Mouse (Mus musculus) neutrophil, adult 83 days (primary cell): Measurements from ENCODE around the gene Olfr30. TPM values are rescaled to one million over a fixed set of nuclear protein-coding genes. Genes with fewer than 3 reads are reported as not detected.

Experiments
- total RNA-seq, 2 experiments: library from RNA; stranded (reverse); gene quantifications; one replicate each; pipeline ENCODE4 v1.2.4; 2023

Olfr30 gene
- total RNA-seq = not detected

GRCm38 (mm10) chr11:58462170-58462569, at the start of gene Olfr30:
TSS of gene Olfr30 (minus strand) at chr11:58462270.

GRCm38 (mm10) chr11:58502472-58502871, 40.4 kb upstream of the Olfr30 start, which contains the start of gene Olfr331:
TSS of gene Olfr331 (minus strand) at chr11:58502572.

GRCm38 (mm10) chr11:58492455-58492854, 30.4 kb upstream of the Olfr30 start, which contains the start of gene Olfr332:
TSS of gene Olfr332 (minus strand) at chr11:58492555.

GRCm38 (mm10) chr11:58452759-58453158, 9.3 kb downstream of the Olfr30 start, which contains the start of gene Lypd9:
TSS of gene Lypd9 (minus strand) at chr11:58452923.

DNA sequence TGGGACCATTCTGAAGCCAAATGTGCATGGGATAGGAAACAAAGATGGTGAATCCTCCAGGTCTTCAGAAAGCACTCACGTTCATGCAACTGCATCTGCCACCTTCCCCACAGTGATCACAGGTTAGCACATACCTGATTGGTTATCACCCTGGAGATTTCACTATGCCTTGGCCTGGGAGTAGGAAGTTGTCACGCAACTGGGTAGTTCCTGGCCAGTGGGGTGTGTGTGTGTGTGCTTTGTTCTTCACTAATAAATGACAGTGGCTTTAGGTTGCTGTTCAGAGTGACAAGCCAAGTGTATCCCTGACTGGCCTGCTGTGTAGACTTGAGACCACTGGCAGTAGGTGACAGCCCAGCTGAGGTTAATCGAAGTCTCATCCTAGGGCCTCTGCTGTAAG, 29.8 kb downstream of the Olfr30 start, which contains the start of gene Gm12253:
TSS of gene Gm12253 (plus strand) at position 301 of the 400 bp plus-strand sequence.

DNA sequence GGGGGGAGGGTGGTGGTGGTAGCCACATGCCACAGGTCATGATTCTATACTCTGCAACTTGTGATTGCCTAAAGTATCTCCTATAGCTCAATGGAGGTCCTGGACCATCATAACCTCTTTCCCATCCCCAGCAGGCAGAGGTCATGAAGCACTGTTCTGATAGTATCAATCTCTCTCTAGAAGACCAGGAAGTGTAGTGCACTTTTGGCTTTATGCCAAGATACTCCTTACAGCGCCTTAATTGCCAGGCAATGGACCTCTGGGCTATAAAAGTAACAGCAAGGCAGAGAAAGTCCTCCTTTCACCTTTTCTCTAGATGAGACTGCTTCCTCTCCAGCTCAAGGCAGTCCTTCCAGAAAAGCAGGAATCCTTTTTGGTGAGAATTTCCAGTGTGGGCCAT, 41.3 kb downstream of the Olfr30 start, which contains the start of gene 1810065E05Rik:
TSS of gene 1810065E05Rik (plus strand) at position 297 of the 400 bp plus-strand sequence.

Other genes starting within 250 kb of the Olfr30 start
- gene 4930438A08Rik, start 187.5 kb downstream of the Olfr30 start, total RNA-seq = 10 to 100 TPM; 79.6 to 89.9 TPM
- 10 to 100 TPM; 11.9 to 17.1 TPM for gene Zfp692, start 155.2 kb downstream of the Olfr30 start, total RNA-seq
- 10 to 100 TPM; 24.5 to 25.0 TPM for gene Zfp672, start 131.9 kb downstream of the Olfr30 start, total RNA-seq
- gene Sh3bp5l, start 131.5 kb downstream of the Olfr30 start, total RNA-seq = 10 to 100 TPM; 22.2 to 28.4 TPM
- not detected for gene Lypd8, start 83.2 kb downstream of the Olfr30 start, total RNA-seq
- not detected for gene 1810065E05Rik, start 41.2 kb downstream of the Olfr30 start, total RNA-seq
- not detected for gene Gm12253, start 29.7 kb downstream of the Olfr30 start, total RNA-seq
- gene Lypd9, start 9.3 kb downstream of the Olfr30 start, total RNA-seq = not detected
- gene Olfr332, start 30.3 kb upstream of the Olfr30 start, total RNA-seq = not detected
- gene Olfr331, start 40.3 kb upstream of the Olfr30 start, total RNA-seq = not detected
- gene Olfr330, start 72.6 kb upstream of the Olfr30 start, total RNA-seq = not detected
- gene Olfr329-ps, start 84.2 kb upstream of the Olfr30 start, total RNA-seq = not detected
- under 1 TPM in 1 of 2 experiments, not detected in 1; 0.15 TPM for gene Olfr328, start 93.4 kb upstream of the Olfr30 start, total RNA-seq
- gene Olfr224, start 108.3 kb upstream of the Olfr30 start, total RNA-seq = not detected
- not detected for gene Olfr325, start 115.5 kb upstream of the Olfr30 start, total RNA-seq
- not detected for gene Olfr324, start 132.8 kb upstream of the Olfr30 start, total RNA-seq
- not detected for gene 2210407C18Rik, start 153.8 kb upstream of the Olfr30 start, total RNA-seq
- gene Olfr323, start 168.2 kb upstream of the Olfr30 start, total RNA-seq = not detected
- 1 to 10 TPM; 1.4 to 2.2 TPM for gene Trim58, start 178.2 kb upstream of the Olfr30 start, total RNA-seq
- under 1 TPM in 1 of 2 experiments, not detected in 1; 0.11 TPM for gene Olfr322, start 196.5 kb upstream of the Olfr30 start, total RNA-seq
- not detected for gene Olfr320, start 218.8 kb upstream of the Olfr30 start, total RNA-seq
- gene Olfr319, start 236.9 kb upstream of the Olfr30 start, total RNA-seq = not detected